Mouse (Mus musculus) WW6 (cell line): ENCODE measurements around the gene Smarca4.

Experiments used
- DNase-seq: peaks from one replicate; pipeline ENCODE4 v3.0.0-alpha.2; 2013; ENCODE audit warnings: low read depth, low spot score

Gene Smarca4

DNA sequence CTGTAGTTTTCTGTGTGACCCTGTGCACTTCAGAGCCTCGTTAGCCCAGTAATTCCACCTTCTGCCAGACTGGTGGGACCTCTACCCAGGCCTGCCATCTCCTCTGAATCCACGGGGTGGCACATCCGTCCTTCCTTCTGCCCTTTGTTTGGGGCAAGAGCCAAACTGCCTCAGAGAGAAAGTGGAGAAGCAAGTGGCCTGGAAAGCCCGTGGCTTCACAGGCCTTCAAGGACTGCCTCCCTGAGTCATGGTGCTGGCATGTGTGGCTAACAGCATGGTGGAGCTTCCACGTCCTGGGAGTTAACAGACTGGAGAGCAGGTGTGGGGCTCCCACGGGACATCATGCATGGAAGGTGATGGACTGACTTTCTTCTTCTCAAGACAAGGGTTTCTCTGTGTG lies 135.4 kb downstream of the Smarca4 start:
- DNase-seq = no peak

DNA sequence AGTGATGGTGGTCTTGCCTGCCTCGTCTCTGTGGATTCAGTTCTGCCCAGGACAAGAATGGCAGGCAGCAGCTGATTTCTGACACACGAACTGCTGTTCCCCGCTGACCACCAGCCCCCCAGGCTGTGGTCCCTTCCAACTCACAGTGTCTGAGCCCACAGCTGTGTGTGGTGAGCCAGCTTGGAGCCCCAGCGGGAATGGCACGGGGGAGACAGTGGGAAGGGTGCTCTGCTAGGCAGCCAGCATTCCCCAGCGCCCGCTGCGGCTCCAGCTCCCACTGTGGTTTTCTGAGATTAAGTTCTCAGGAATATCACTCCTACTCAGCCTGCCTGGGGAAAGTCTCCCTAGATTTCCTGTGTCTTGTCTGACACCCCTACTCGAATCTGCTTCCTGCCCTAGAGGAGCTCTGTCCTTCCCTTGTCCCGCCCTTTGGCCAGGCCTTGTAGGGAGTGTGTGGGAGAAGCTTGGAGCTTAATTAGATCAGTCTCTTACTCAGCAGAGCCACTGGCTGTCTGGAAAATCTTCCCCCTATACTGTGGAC lies 136.4 kb downstream of the Smarca4 start:
- no peak for DNase-seq
